Mouse (Mus musculus): ENCODE measurements at regions not wholly inside any gene's neighbourhood (a gene's known extent, or its start where the extent isn't known, plus 50 kb on each side); places are given as distances from the start of the nearest gene placed in this dataset.

DNA sequence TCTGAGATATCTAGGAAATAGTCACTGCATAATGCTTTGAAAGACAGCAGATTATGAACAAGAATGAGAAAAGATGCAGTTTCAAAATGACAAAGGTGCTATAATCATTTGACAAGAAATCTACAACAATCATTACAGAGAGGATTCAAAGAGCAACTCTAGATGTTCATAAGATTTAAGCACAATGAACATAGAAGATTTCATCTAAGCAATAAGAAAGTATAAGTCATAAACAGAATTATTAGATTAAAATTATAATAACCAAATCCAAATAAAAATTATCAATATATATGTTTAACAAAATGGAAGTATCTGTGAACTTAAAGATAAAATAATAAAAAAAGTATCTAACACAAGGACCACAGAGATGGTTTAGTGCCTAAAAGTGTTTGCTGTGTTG, 783.9 kb downstream of the Stpg2 start:
- TF ChIP-seq POLR2A (IDR thresholded peaks at IDR 0.05; ENCODE audit: insufficient read depth, low read depth, low read length) (no peak), CTCF (IDR thresholded peaks at IDR 0.05) (no peak), EP300 (IDR thresholded peaks at IDR 0.05; ENCODE audit: insufficient read depth, low read depth, low read length) (no peak)
